Mouse (Mus musculus): ENCODE data around the gene Metap2.

DNA sequence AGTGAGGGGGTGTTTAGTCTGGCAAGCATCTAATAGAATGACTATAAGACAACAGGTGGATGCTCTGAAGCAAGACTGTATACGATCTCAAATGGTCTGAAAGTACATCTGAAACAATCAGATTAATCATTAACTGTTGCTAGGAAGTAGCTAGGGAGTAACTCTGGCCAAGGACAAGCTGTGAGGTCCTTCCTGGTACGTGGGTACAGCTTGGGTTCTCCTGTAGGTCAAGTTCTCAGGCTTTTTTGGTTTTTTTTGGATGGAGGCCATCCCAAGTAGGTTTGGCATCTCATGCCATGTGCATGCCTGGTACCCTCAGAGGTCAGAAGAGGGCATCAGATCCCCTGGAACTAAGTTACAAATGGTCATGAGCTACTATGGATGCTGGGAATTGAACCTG lies 2.4 kb upstream of the Metap2 start:
- no peak for TF ChIP-seq CTCF (IDR thresholded peaks at IDR 0.05; ENCODE audit: control insufficient read depth, insufficient read depth, insufficient read length)
- no peak for TF ChIP-seq MYOG (IDR thresholded peaks at IDR 0.05; ENCODE audit: control insufficient read depth, extremely low read depth, insufficient read length)
- no peak for TF ChIP-seq CEBPB (IDR thresholded peaks at IDR 0.05; ENCODE audit: low read depth)

All from C2C12 (cell line).